Mouse (Mus musculus) heart, postnatal 0 days (tissue): ENCODE data around the gene Krtap1-5. TPM values are rescaled to one million over a fixed set of nuclear protein-coding genes. Genes with fewer than 3 reads are reported as not detected.

Source experiments
- ATAC-seq: fragments of 200-750 bp; cut with Nextera tagmentation; 2 replicates; pipeline ENCODE4 v1.8.0; 2017; ENCODE audit warnings: low read depth, moderate number of reproducible peaks, moderate library complexity; ENCODE audit not compliant: insufficient read depth
- DNase-seq: peaks from one replicate; pipeline ENCODE4 v3.0.0-alpha.2; 2016; ENCODE audit warnings: low spot score
- H3K27ac ChIP-seq: fragments of 300-500 bp; sonication (generic); 2 replicates; pipeline ENCODE4 v1.5.1; 2014; ENCODE audit warnings: low read depth, mild to moderate bottlenecking
- H3K27me3 ChIP-seq: fragments of 300-500 bp; sonication (generic); 2 replicates; pipeline ENCODE4 v1.6.1; 2014; ENCODE audit warnings: low read length, mixed read lengths; ENCODE audit not compliant: control insufficient read depth, insufficient read depth
- H3K36me3 ChIP-seq: fragments of 300-500 bp; sonication (generic); replicated peaks from 2 replicates; pipeline ENCODE4 v1.6.1; 2014; ENCODE audit warnings: low read length, mixed read lengths; ENCODE audit not compliant: control insufficient read depth, insufficient read depth
- H3K4me1 ChIP-seq: fragments of 300-500 bp; sonication (generic); 2 replicates; pipeline ENCODE4 v1.6.1; 2014; ENCODE audit warnings: antibody characterized with exemption; ENCODE audit not compliant: control insufficient read depth, insufficient read depth
- H3K4me2 ChIP-seq: fragments of 300-500 bp; sonication (generic); 2 replicates; pipeline ENCODE4 v1.6.1; 2014; ENCODE audit warnings: low read depth, mild to moderate bottlenecking, low read length, moderate library complexity
- H3K4me3 ChIP-seq: fragments of 300-500 bp; sonication (generic); 2 replicates; pipeline ENCODE4 v1.5.1; 2014; ENCODE audit warnings: low read depth, low read length
- H3K9ac ChIP-seq: fragments of 300-500 bp; sonication (generic); replicated peaks from 2 replicates; pipeline ENCODE4 v1.6.1; 2014; ENCODE audit warnings: low read depth, low read length, mixed read lengths
- H3K9me3 ChIP-seq: fragments of 300-500 bp; sonication (generic); replicated peaks from 2 replicates; pipeline ENCODE4 v1.6.1; 2016; ENCODE audit warnings: low read length; ENCODE audit not compliant: control insufficient read depth
- CTCF ChIP-seq: IDR thresholded peaks from 2 replicates; pipeline ENCODE4 v1.5.1; 2016; ENCODE audit warnings: antibody characterized with exemption, control low read depth, low read depth
- EP300 ChIP-seq: IDR thresholded peaks from 2 replicates; pipeline ENCODE4 v1.6.1; 2016; ENCODE audit warnings: antibody characterized with exemption, low read depth
- WGBS: fragments of 180-500 bp; shearing (Covaris S2); extraction: QIAGEN DNeasy Blood & Tissue Kit; methylation state at CpG from one replicate; pipeline ENCODE4 v1.1.7; 2014; 5-methylcytosine and 5-hydroxymethylcytosine counted together
- polyA plus RNA-seq: library from polyadenylated mRNA; unstranded; fragments of >200 nt; fragmentation: Nextera tagmentation; extraction: Ambion mirVana; gene quantifications from 2 replicates; pipeline ENCODE4 v1.2.1, GENCODE M21; 2015
- total RNA-seq: library from RNA; depleted of rRNA; stranded (reverse); fragments of >200 nt; gene quantifications from 2 replicates; pipeline ENCODE4 v1.2.3, GENCODE M21; 2014; ENCODE audit warnings: low replicate concordance; rRNA removed

The Krtap1-5 gene
- total and polyA plus RNA-seq, 2 experiments from 2014 or later: not detected

DNA sequence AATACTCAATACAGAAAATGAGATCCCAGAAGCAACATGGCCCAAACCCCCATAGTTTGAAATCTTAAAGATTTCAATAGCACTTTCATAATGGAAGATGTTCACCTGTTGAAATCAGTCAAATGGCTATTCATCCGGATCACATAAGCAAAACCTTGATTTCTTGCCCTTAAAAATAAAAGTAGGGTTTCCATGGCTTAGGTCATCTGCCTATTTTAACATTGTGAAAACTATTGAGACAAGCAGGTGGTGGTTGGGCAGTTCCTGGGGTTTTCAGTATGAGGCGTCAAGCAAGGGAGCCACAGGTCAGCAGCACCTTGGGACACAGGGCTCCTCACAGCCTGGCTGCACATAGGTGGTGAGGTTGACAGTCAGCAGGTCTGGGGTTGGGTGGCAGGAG lies 24.6 kb downstream of the Krtap1-5 start:
- WGBS: 79% methylated on average over 2 of the region's 2 CpGs
- Histone ChIP-seq H3K4me2 (no peak overlapping the region), H3K9me3 (no peaks in the 10 kb centered on the region), H3K27me3 (no peaks in the 10 kb centered on the region), H3K4me3 (no peak overlapping the region), H3K27ac (no peak overlapping the region), H3K4me1 (no peaks in the 10 kb centered on the region), H3K9ac (no peak overlapping the region), H3K36me3 (no peaks in the 10 kb centered on the region)
- DNase-seq (no peak), ATAC-seq (no peak)
- TF ChIP-seq CTCF: no peak
- TF ChIP-seq EP300: no peak

- H3K4me2 ChIP-seq: no peak within 1 kb of the TSS
- no peak within 1 kb of the TSS for H3K4me3 ChIP-seq
- WGBS: 52% methylated on average over 3 of the region's 4 CpGs
- H3K9me3 ChIP-seq: 0 out of 2 replicates have a peak, but pooled peaks cover 4% of the 10 kb centered on the region
- no peak for ATAC-seq
- no peaks in the 10 kb centered on the region for H3K27me3 ChIP-seq
- H3K27ac ChIP-seq: no peak within 1 kb of the TSS
- no peak within 1 kb of the TSS for H3K9ac ChIP-seq
- TF ChIP-seq EP300: no peak
- no peak for TF ChIP-seq CTCF
- H3K4me1 ChIP-seq: no peaks in the 10 kb centered on the region
- no peak for DNase-seq
- no peaks in the 10 kb centered on the region for H3K36me3 ChIP-seq
These were observed 30.1 kb downstream of the Krtap1-5 start, which contains the start of gene Krtap3-3 for GRCm38 (mm10) chr11:99550765-99551164. Gene Krtap3-3 (minus strand): TSS chr11:99550865.

- Histone ChIP-seq H3K27me3 (no peaks in the 10 kb centered on the region), H3K27ac (no peak overlapping the region), H3K4me2 (no peak overlapping the region), H3K4me3 (no peak overlapping the region), H3K9me3 (0 out of 2 replicates have a peak, but pooled peaks cover 4% of the 10 kb centered on the region), H3K4me1 (no peaks in the 10 kb centered on the region), H3K36me3 (no peaks in the 10 kb centered on the region), H3K9ac (no peak overlapping the region)
- ATAC-seq (no peak), DNase-seq (no peak)
- TF ChIP-seq EP300 (no peak), CTCF (no peak)
These were observed 32.9 kb downstream of the Krtap1-5 start for GRCm38 (mm10) chr11:99547892-99548291.

DNA sequence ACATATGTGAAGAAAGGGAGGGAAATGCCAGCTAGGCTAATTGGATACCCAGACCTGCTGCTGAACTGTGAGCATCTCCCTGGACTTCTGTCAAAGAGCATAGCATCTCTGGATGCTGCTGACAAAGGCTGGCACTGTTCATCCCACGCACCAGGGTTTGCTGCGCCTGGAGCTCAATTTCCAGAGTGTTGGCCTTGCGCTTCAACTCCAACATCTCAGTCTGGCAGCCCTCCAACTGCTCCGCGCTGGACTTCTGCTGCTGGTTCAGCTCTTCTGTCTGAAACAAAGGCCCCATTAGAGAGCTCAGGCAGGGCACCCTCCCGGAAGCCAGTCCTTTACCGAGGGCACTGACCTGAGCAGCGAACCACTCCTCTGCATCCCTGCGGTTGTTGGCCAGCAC lies 41.1 kb downstream of the Krtap1-5 start:
- Histone ChIP-seq H3K4me1 (no peaks in the 10 kb centered on the region), H3K4me2 (no peak overlapping the region), H3K27me3 (no peaks in the 10 kb centered on the region), H3K9me3 (no peaks in the 10 kb centered on the region), H3K9ac (no peak overlapping the region), H3K27ac (no peak overlapping the region), H3K4me3 (no peak overlapping the region), H3K36me3 (no peaks in the 10 kb centered on the region)
- ATAC-seq: no peak
- WGBS: 46% methylated on average over 9 of the region's 9 CpGs
- DNase-seq: no peak
- TF ChIP-seq CTCF (no peak), EP300 (no peak)

Other genes starting within 250 kb of the Krtap1-5 start
Only the 30 nearest of the 36 such genes appear.
- 3.1 TPM in 1 of 2 replicates, not detected in the other for gene Krt28, start 206.1 kb downstream of the Krtap1-5 start, total RNA-seq
- gene Krt28, start 206.1 kb downstream of the Krtap1-5 start, polyA plus RNA-seq: 0.10 and 0.14 TPM in 2 replicates
- gene Krt10, start 191.7 kb downstream of the Krtap1-5 start, total RNA-seq: 0.31 and 0.84 TPM in 2 replicates
- gene Krt10, start 191.7 kb downstream of the Krtap1-5 start, polyA plus RNA-seq: 20.4 and 22.6 TPM in 2 replicates
- not detected in 2 replicates for gene Krt12, start 158.8 kb downstream of the Krtap1-5 start, total RNA-seq
- not detected in 2 replicates for gene Krt12, start 158.8 kb downstream of the Krtap1-5 start, polyA plus RNA-seq
- gene Krt20, start 142.9 kb downstream of the Krtap1-5 start, total RNA-seq: not detected in 2 replicates
- 0.26 and 0.38 TPM in 2 replicates for gene Krt20, start 142.9 kb downstream of the Krtap1-5 start, polyA plus RNA-seq
- not detected in 2 replicates for gene Krt23, start 87.9 kb downstream of the Krtap1-5 start, total RNA-seq
- gene Krt23, start 87.9 kb downstream of the Krtap1-5 start, polyA plus RNA-seq: 0.07 and 0.12 TPM in 2 replicates
- gene Krt39, start 59.7 kb downstream of the Krtap1-5 start, total RNA-seq: not detected in 2 replicates
- gene Krt39, start 59.7 kb downstream of the Krtap1-5 start, polyA plus RNA-seq: not detected in 2 replicates
- not detected in 2 replicates for gene Krt40, start 37.9 kb downstream of the Krtap1-5 start, total RNA-seq
- gene Krt40, start 37.9 kb downstream of the Krtap1-5 start, polyA plus RNA-seq: not detected in 2 replicates
- not detected in 2 replicates for gene Krtap3-3, start 30.2 kb downstream of the Krtap1-5 start, total RNA-seq
- gene Krtap3-3, start 30.2 kb downstream of the Krtap1-5 start, polyA plus RNA-seq: not detected in 2 replicates
- not detected in 2 replicates for gene Krtap3-2, start 24.2 kb downstream of the Krtap1-5 start, total RNA-seq
- not detected in 2 replicates for gene Krtap3-2, start 24.2 kb downstream of the Krtap1-5 start, polyA plus RNA-seq
- not detected in 2 replicates for gene Gm11939, start 21.6 kb downstream of the Krtap1-5 start, total RNA-seq
- gene Gm11939, start 21.6 kb downstream of the Krtap1-5 start, polyA plus RNA-seq: not detected in 2 replicates
- not detected in 2 replicates for gene Krtap3-1, start 14.4 kb downstream of the Krtap1-5 start, total RNA-seq
- gene Krtap3-1, start 14.4 kb downstream of the Krtap1-5 start, polyA plus RNA-seq: not detected in 2 replicates
- not detected in 2 replicates for gene Krtap1-4, start 2.6 kb upstream of the Krtap1-5 start, total RNA-seq
- not detected in 2 replicates for gene Krtap1-4, start 2.6 kb upstream of the Krtap1-5 start, polyA plus RNA-seq
- not detected in 2 replicates for gene Krtap1-3, start 10.3 kb upstream of the Krtap1-5 start, total RNA-seq
- gene Krtap1-3, start 10.3 kb upstream of the Krtap1-5 start, polyA plus RNA-seq: not detected in 2 replicates
- not detected in 2 replicates for gene Krtap9-3, start 17.1 kb upstream of the Krtap1-5 start, total RNA-seq
- gene Krtap9-3, start 17.1 kb upstream of the Krtap1-5 start, polyA plus RNA-seq: not detected in 2 replicates
- gene Gm11938, start 22.3 kb upstream of the Krtap1-5 start, total RNA-seq: not detected in 2 replicates
- not detected in 2 replicates for gene Gm11938, start 22.3 kb upstream of the Krtap1-5 start, polyA plus RNA-seq
- gene Gm11937, start 29.2 kb upstream of the Krtap1-5 start, total RNA-seq: not detected in 2 replicates
- not detected in 2 replicates for gene Gm11937, start 29.2 kb upstream of the Krtap1-5 start, polyA plus RNA-seq
- gene Krtap2-4, start 33.8 kb upstream of the Krtap1-5 start, total RNA-seq: not detected in 2 replicates
- not detected in 2 replicates for gene Krtap2-4, start 33.8 kb upstream of the Krtap1-5 start, polyA plus RNA-seq
- gene Gm11562, start 39.4 kb upstream of the Krtap1-5 start, total RNA-seq: not detected in 2 replicates
- not detected in 2 replicates for gene Gm11562, start 39.4 kb upstream of the Krtap1-5 start, polyA plus RNA-seq
- gene Krtap4-1, start 47.2 kb upstream of the Krtap1-5 start, total RNA-seq: not detected in 2 replicates
- not detected in 2 replicates for gene Krtap4-1, start 47.2 kb upstream of the Krtap1-5 start, polyA plus RNA-seq
- gene Krtap4-2, start 54.1 kb upstream of the Krtap1-5 start, total RNA-seq: not detected in 2 replicates
- not detected in 2 replicates for gene Krtap4-2, start 54.1 kb upstream of the Krtap1-5 start, polyA plus RNA-seq
- not detected in 2 replicates for gene Krtap4-7, start 63.1 kb upstream of the Krtap1-5 start, total RNA-seq
- not detected in 2 replicates for gene Krtap4-7, start 63.1 kb upstream of the Krtap1-5 start, polyA plus RNA-seq
- gene Gm11555, start 69.2 kb upstream of the Krtap1-5 start, total RNA-seq: not detected in 2 replicates
- gene Gm11555, start 69.2 kb upstream of the Krtap1-5 start, polyA plus RNA-seq: not detected in 2 replicates
- gene Gm11563, start 77.9 kb upstream of the Krtap1-5 start, total RNA-seq: not detected in 2 replicates
- gene Gm11563, start 77.9 kb upstream of the Krtap1-5 start, polyA plus RNA-seq: not detected in 2 replicates
- not detected in 2 replicates for gene Krtap4-6, start 84.9 kb upstream of the Krtap1-5 start, total RNA-seq
- gene Krtap4-6, start 84.9 kb upstream of the Krtap1-5 start, polyA plus RNA-seq: not detected in 2 replicates
- not detected in 2 replicates for gene Gm14190, start 109.7 kb upstream of the Krtap1-5 start, total RNA-seq
- gene Gm14190, start 109.7 kb upstream of the Krtap1-5 start, polyA plus RNA-seq: not detected in 2 replicates
- gene Gm14180, start 153.3 kb upstream of the Krtap1-5 start, total RNA-seq: not detected in 2 replicates
- gene Gm14180, start 153.3 kb upstream of the Krtap1-5 start, polyA plus RNA-seq: not detected in 2 replicates
- not detected in 2 replicates for gene Gm11595, start 191.9 kb upstream of the Krtap1-5 start, total RNA-seq
- not detected in 2 replicates for gene Gm11595, start 191.9 kb upstream of the Krtap1-5 start, polyA plus RNA-seq
- not detected in 2 replicates for gene Krtap4-8, start 199.7 kb upstream of the Krtap1-5 start, total RNA-seq
- not detected in 2 replicates for gene Krtap4-8, start 199.7 kb upstream of the Krtap1-5 start, polyA plus RNA-seq
- not detected in 2 replicates for gene Krtap4-9, start 204.2 kb upstream of the Krtap1-5 start, total RNA-seq
- gene Krtap4-9, start 204.2 kb upstream of the Krtap1-5 start, polyA plus RNA-seq: not detected in 2 replicates
- not detected in 2 replicates for gene Gm11596, start 212.5 kb upstream of the Krtap1-5 start, total RNA-seq
- gene Gm11596, start 212.5 kb upstream of the Krtap1-5 start, polyA plus RNA-seq: not detected in 2 replicates